Mouse (Mus musculus): ENCODE results near the gene Arpc4. TPM values are rescaled to one million over a fixed set of nuclear protein-coding genes. Genes with fewer than 3 reads are reported as not detected.

Arpc4 gene
- polyA plus RNA-seq, 1 experiment from 2014 or later: 393 TPM

GRCm38 (mm10) chr6:113418441-113419198, 40.7 kb downstream of the Arpc4 start:
- peak overlapping the region; percentile 68 for H3K4me3 ChIP-seq (replicated peaks)
- H3K9ac ChIP-seq (replicated peaks): peak overlapping the region; percentile 83
- no peaks in the 10 kb centered on the region for H3K27me3 ChIP-seq
- H3K27ac ChIP-seq: no peak overlapping the region
- H3K4me2 ChIP-seq (replicated peaks): peak overlapping the region; percentile 82
- no peaks in the 10 kb centered on the region for H3K9me3 ChIP-seq
- WGBS: 16% methylated on average over 16 of the region's 16 CpGs
- ATAC-seq: peak; percentile 74
- peaks cover 24% of the 10 kb centered on the region for H3K4me1 ChIP-seq (replicated peaks)
- H3K36me3 ChIP-seq: peaks cover 30% of the 10 kb centered on the region

GRCm38 (mm10) chr6:113419199-113419587, 41.3 kb downstream of the Arpc4 start, which contains the start of gene Rpusd3:
Gene Rpusd3 (minus strand): TSS chr6:113419340.
- WGBS: under 1% methylated on average over 25 of the region's 25 CpGs
- no peak within 1 kb of the TSS for H3K27ac ChIP-seq
- peak; percentile 98 for ATAC-seq

GRCm38 (mm10) chr6:113423000-113423399, 45.1 kb downstream of the Arpc4 start:
- Histone ChIP-seq H3K27me3 (no peaks in the 10 kb centered on the region), H3K9ac (replicated peaks) (no peak overlapping the region), H3K27ac (no peak overlapping the region), H3K4me3 (replicated peaks) (no peak overlapping the region), H3K4me2 (replicated peaks) (no peak overlapping the region), H3K36me3 (no peaks in the 10 kb centered on the region), H3K4me1 (replicated peaks) (peaks cover 12% of the 10 kb centered on the region), H3K9me3 (no peaks in the 10 kb centered on the region)
- no peak for ATAC-seq
- 87% methylated on average over 4 of the region's 4 CpGs for WGBS

More at GRCm38 (mm10) chr6:113419199-113419587, 41.3 kb downstream of the Arpc4 start, which contains the start of gene Rpusd3:
- peak within 1 kb of the TSS; percentile 83 for H3K9ac ChIP-seq (replicated peaks)
- H3K36me3 ChIP-seq: peaks cover 24% of the 10 kb centered on the region
- no peaks in the 10 kb centered on the region for H3K9me3 ChIP-seq
- peak within 1 kb of the TSS; percentile 82 for H3K4me2 ChIP-seq (replicated peaks)
- peaks cover 24% of the 10 kb centered on the region for H3K4me1 ChIP-seq (replicated peaks)
- peak within 1 kb of the TSS; percentile 68 for H3K4me3 ChIP-seq (replicated peaks)
- no peaks in the 10 kb centered on the region for H3K27me3 ChIP-seq

GRCm38 (mm10) chr6:113424187-113424586, 46.3 kb downstream of the Arpc4 start:
- Histone ChIP-seq H3K4me1 (replicated peaks) (peaks cover 4% of the 10 kb centered on the region), H3K36me3 (no peaks in the 10 kb centered on the region), H3K9me3 (no peaks in the 10 kb centered on the region), H3K9ac (replicated peaks) (no peak overlapping the region), H3K4me3 (replicated peaks) (no peak overlapping the region), H3K4me2 (replicated peaks) (no peak overlapping the region), H3K27ac (no peak overlapping the region), H3K27me3 (no peaks in the 10 kb centered on the region)
- WGBS: 85% methylated on average over 7 of the region's 7 CpGs
- ATAC-seq: no peak

GRCm38 (mm10) chr6:113426696-113427095, 48.8 kb downstream of the Arpc4 start:
- H3K9me3 ChIP-seq: no peaks in the 10 kb centered on the region
- 90% methylated on average over 4 of the region's 4 CpGs for WGBS
- no peaks in the 10 kb centered on the region for H3K27me3 ChIP-seq
- no peak overlapping the region for H3K9ac ChIP-seq (replicated peaks)
- H3K4me3 ChIP-seq (replicated peaks): no peak overlapping the region
- no peak for ATAC-seq
- no peak overlapping the region for H3K4me2 ChIP-seq (replicated peaks)
- no peaks in the 10 kb centered on the region for H3K36me3 ChIP-seq
- H3K27ac ChIP-seq: no peak overlapping the region
- H3K4me1 ChIP-seq (replicated peaks): no peaks in the 10 kb centered on the region

- 65% methylated on average over 3 of the region's 3 CpGs for WGBS
- H3K36me3 ChIP-seq: no peaks in the 10 kb centered on the region
- no peak overlapping the region for H3K9ac ChIP-seq (replicated peaks)
- H3K4me3 ChIP-seq (replicated peaks): no peak overlapping the region
- H3K27ac ChIP-seq: no peak overlapping the region
- H3K27me3 ChIP-seq: no peaks in the 10 kb centered on the region
- H3K9me3 ChIP-seq: no peaks in the 10 kb centered on the region
- ATAC-seq: no peak
- no peak overlapping the region for H3K4me2 ChIP-seq (replicated peaks)
- no peaks in the 10 kb centered on the region for H3K4me1 ChIP-seq (replicated peaks)
Measured at GRCm38 (mm10) chr6:113427397-113427796, 49.5 kb downstream of the Arpc4 start.

GRCm38 (mm10) chr6:113428006-113428405, 50.1 kb downstream of the Arpc4 start:
- Histone ChIP-seq H3K4me2 (replicated peaks) (no peak overlapping the region), H3K4me3 (replicated peaks) (no peak overlapping the region), H3K27me3 (no peaks in the 10 kb centered on the region), H3K27ac (no peak overlapping the region), H3K9me3 (no peaks in the 10 kb centered on the region), H3K36me3 (no peaks in the 10 kb centered on the region), H3K9ac (replicated peaks) (no peak overlapping the region), H3K4me1 (replicated peaks) (no peaks in the 10 kb centered on the region)
- 95% methylated on average over 16 of the region's 16 CpGs for WGBS
- ATAC-seq: no peak

GRCm38 (mm10) chr6:113429965-113430364, 52.0 kb downstream of the Arpc4 start:
- no peak for ATAC-seq
- no peaks in the 10 kb centered on the region for H3K4me1 ChIP-seq (replicated peaks)
- H3K27me3 ChIP-seq: no peaks in the 10 kb centered on the region
- H3K9me3 ChIP-seq: no peaks in the 10 kb centered on the region
- WGBS: 80% methylated on average over 3 of the region's 3 CpGs
- no peak overlapping the region for H3K9ac ChIP-seq (replicated peaks)
- H3K36me3 ChIP-seq: no peaks in the 10 kb centered on the region
- no peak overlapping the region for H3K4me2 ChIP-seq (replicated peaks)
- H3K4me3 ChIP-seq (replicated peaks): no peak overlapping the region
- H3K27ac ChIP-seq: no peak overlapping the region

- H3K9me3 ChIP-seq: no peaks in the 10 kb centered on the region
- ATAC-seq: no peak
- 66% methylated on average over 3 of the region's 3 CpGs for WGBS
- no peaks in the 10 kb centered on the region for H3K36me3 ChIP-seq
- H3K4me2 ChIP-seq (replicated peaks): no peak overlapping the region
- H3K27ac ChIP-seq: no peak overlapping the region
- no peaks in the 10 kb centered on the region for H3K4me1 ChIP-seq (replicated peaks)
- H3K9ac ChIP-seq (replicated peaks): no peak overlapping the region
- no peaks in the 10 kb centered on the region for H3K27me3 ChIP-seq
- no peak overlapping the region for H3K4me3 ChIP-seq (replicated peaks)
Measured at GRCm38 (mm10) chr6:113430846-113431245, 52.9 kb downstream of the Arpc4 start.

GRCm38 (mm10) chr6:113431801-113432200, 53.9 kb downstream of the Arpc4 start:
- H3K9ac ChIP-seq (replicated peaks): no peak overlapping the region
- H3K27me3 ChIP-seq: no peaks in the 10 kb centered on the region
- ATAC-seq: no peak
- no peaks in the 10 kb centered on the region for H3K36me3 ChIP-seq
- no peaks in the 10 kb centered on the region for H3K9me3 ChIP-seq
- no peaks in the 10 kb centered on the region for H3K4me1 ChIP-seq (replicated peaks)
- H3K4me3 ChIP-seq (replicated peaks): no peak overlapping the region
- no peak overlapping the region for H3K4me2 ChIP-seq (replicated peaks)
- no peak overlapping the region for H3K27ac ChIP-seq
- 69% methylated on average over 3 of the region's 3 CpGs for WGBS

GRCm38 (mm10) chr6:113433661-113434060, 55.7 kb downstream of the Arpc4 start:
- Histone ChIP-seq H3K27ac (no peak overlapping the region), H3K4me3 (replicated peaks) (no peak overlapping the region), H3K27me3 (no peaks in the 10 kb centered on the region), H3K4me2 (replicated peaks) (no peak overlapping the region), H3K9me3 (no peaks in the 10 kb centered on the region), H3K36me3 (no peaks in the 10 kb centered on the region), H3K4me1 (replicated peaks) (no peaks in the 10 kb centered on the region), H3K9ac (replicated peaks) (no peak overlapping the region)
- WGBS: 78% methylated on average over 3 of the region's 3 CpGs
- ATAC-seq: no peak

GRCm38 (mm10) chr6:113434691-113435090, 56.8 kb downstream of the Arpc4 start:
- no peaks in the 10 kb centered on the region for H3K27me3 ChIP-seq
- H3K4me1 ChIP-seq (replicated peaks): no peaks in the 10 kb centered on the region
- no peak overlapping the region for H3K4me3 ChIP-seq (replicated peaks)
- no peak overlapping the region for H3K4me2 ChIP-seq (replicated peaks)
- no peak for ATAC-seq
- no peaks in the 10 kb centered on the region for H3K36me3 ChIP-seq
- H3K9ac ChIP-seq (replicated peaks): no peak overlapping the region
- no peak overlapping the region for H3K27ac ChIP-seq
- WGBS: 74% methylated on average over 7 of the region's 7 CpGs
- H3K9me3 ChIP-seq: no peaks in the 10 kb centered on the region
